Comparison of ENCODE assay signal across 9 mouse cellular contexts in the genomic region with DNA sequence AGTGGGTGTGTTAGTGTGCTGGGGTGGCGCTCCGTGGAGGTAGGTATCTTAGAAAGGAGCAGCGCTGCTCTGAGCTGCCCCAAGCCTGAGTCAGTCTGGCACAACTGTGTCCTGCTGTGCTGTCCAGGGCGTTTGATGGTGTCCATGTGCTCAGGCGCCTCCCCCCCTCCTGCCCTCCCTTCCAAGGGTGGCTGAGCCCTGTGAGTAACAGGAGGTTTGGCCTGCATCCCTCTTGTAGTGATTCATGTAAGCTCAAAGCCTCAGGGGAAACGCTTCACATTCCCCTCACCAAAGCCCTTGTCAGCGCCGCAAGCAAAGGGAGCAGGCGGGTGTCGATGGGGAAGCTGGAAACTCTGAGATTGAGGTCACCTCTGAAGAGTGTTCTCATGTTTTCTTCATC. TPM values are rescaled to one million over a fixed set of nuclear protein-coding genes. Genes with fewer than 3 reads are reported as not detected.
DNase-seq lines count a peak whose midpoint lies in the region; ATAC-seq and TF ChIP-seq lines count a peak whose summit lies in the region.
"Had no signal": no experiment of that assay in that cellular context is flagged by ENCODE, and none has a peak within 500 bp of the region (broad histone marks: within the 10 kb centered on the region; RNA-seq: fewer than 3 reads in every experiment).

No protein-coding gene starts in this region.

- H3K79me2 ChIP-seq in heart, adult 2 months (replicated peaks; ENCODE audit: control insufficient read depth, insufficient read depth, low read length): no peaks in the 10 kb centered on the region

- no peak overlapping the region for H3K9ac ChIP-seq in intestine, embryonic 14.5 days (ENCODE audit: low read length)
- no peak overlapping the region for H3K9ac ChIP-seq in intestine, postnatal 0 days (ENCODE audit: low read depth, low read length)
- no peak overlapping the region for H3K9ac ChIP-seq in heart, adult 2 months (ENCODE audit: low read depth, low read length)
- H3K9ac ChIP-seq in limb, embryonic 13.5 days: peak overlapping the region; percentile 50; the same call in 1 of the 2 replicates

- TF ChIP-seq EP300 in heart, adult 2 months (IDR thresholded peaks at IDR 0.05; ENCODE audit: insufficient read depth, low read depth, low read length): 0 out of 2 replicates have a peak, but pooled peaks have one; percentile 58

- TF ChIP-seq POLR2A in heart, adult 2 months (IDR thresholded peaks at IDR 0.05; ENCODE audit: insufficient read depth, low read depth, low read length): 0 out of 2 replicates have a peak, but pooled peaks have one; percentile 9

- H3K4me2 ChIP-seq in intestine, embryonic 14.5 days (ENCODE audit: low read length): no peak overlapping the region
- no peak overlapping the region for H3K4me2 ChIP-seq in intestine, postnatal 0 days (replicated peaks; ENCODE audit: low read depth)
- no peak overlapping the region for H3K4me2 ChIP-seq in limb, embryonic 13.5 days (replicated peaks)

- no peaks in the 10 kb centered on the region for H3K27me3 ChIP-seq in intestine, embryonic 14.5 days (replicated peaks; ENCODE audit: control insufficient read depth, insufficient read depth, low read length)
- H3K27me3 ChIP-seq in intestine, postnatal 0 days (replicated peaks; ENCODE audit: control insufficient read depth, insufficient read depth, low read length): no peaks in the 10 kb centered on the region
- H3K27me3 ChIP-seq in heart, adult 2 months (ENCODE audit: control insufficient read depth, insufficient read depth, low read length): no peaks in the 10 kb centered on the region
- no peaks in the 10 kb centered on the region for H3K27me3 ChIP-seq in limb, embryonic 13.5 days

- peaks cover 31% of the 10 kb centered on the region for H3K36me3 ChIP-seq in intestine, embryonic 14.5 days (ENCODE audit: control insufficient read depth, insufficient read depth, low read length)
- peaks cover 70% of the 10 kb centered on the region for H3K36me3 ChIP-seq in intestine, postnatal 0 days (ENCODE audit: control insufficient read depth, insufficient read depth)
- H3K36me3 ChIP-seq in heart, adult 2 months (ENCODE audit: control insufficient read depth, insufficient read depth, low read length): no peaks in the 10 kb centered on the region
- peaks cover 77% of the 10 kb centered on the region for H3K36me3 ChIP-seq in limb, embryonic 13.5 days

- 50% methylated on average over 10 of the region's 10 CpGs for WGBS in intestine, embryonic 14.5 days
- 63% methylated on average over 10 of the region's 10 CpGs for WGBS in intestine, postnatal 0 days
- WGBS in heart, adult 2 months: 36% methylated on average over 10 of the region's 10 CpGs
- WGBS in limb, embryonic 13.5 days: 38% methylated on average over 10 of the region's 10 CpGs

- H3K4me3 ChIP-seq in intestine, embryonic 14.5 days (ENCODE audit: low read depth, low read length): no peak overlapping the region
- H3K4me3 ChIP-seq in intestine, postnatal 0 days (ENCODE audit: low read depth, low read length): no peak overlapping the region
- no peak overlapping the region for H3K4me3 ChIP-seq in heart, adult 2 months
- no peak overlapping the region for H3K4me3 ChIP-seq in limb, embryonic 13.5 days

- no peak for ATAC-seq in intestine, embryonic 14.5 days (replicated peaks; ENCODE audit: low FRiP score, low TSS enrichment, low read depth)
- no peak for ATAC-seq in intestine, postnatal 0 days
- no peak for ATAC-seq in limb, embryonic 13.5 days (ENCODE audit: low FRiP score, low read depth)

- no peak for DNase-seq in intestine, embryonic 14.5 days (ENCODE audit: low spot score)
- DNase-seq in adrenal gland, adult 18-20 months (ENCODE audit: low spot score in 2 of 2): peak; percentile 47 to 56
- peak; percentile 52 to 79 for DNase-seq in heart, adult 2 months
- DNase-seq in layer of hippocampus, postnatal 25 days (ENCODE audit: extremely low spot score in 1 of 2, low spot score in 1 of 2): no peak
- no peak for DNase-seq in testis, postnatal 14 days (ENCODE audit: low spot score)
- DNase-seq in frontal cortex, postnatal 10 days (ENCODE audit: low spot score in 2 of 2): no peak
- DNase-seq: cerebellum, adult 18-20 months had no signal

- no peak for TF ChIP-seq CTCF in intestine, postnatal 0 days (IDR thresholded peaks at IDR 0.05; ENCODE audit: low read depth)
- 0 out of 2 replicates have a peak, but pooled peaks have one; percentile 6 for TF ChIP-seq CTCF in heart, adult 2 months (IDR thresholded peaks at IDR 0.05)

- peak overlapping the region; percentile 47; the same call in 1 of the 2 replicates for H3K27ac ChIP-seq in intestine, embryonic 14.5 days (ENCODE audit: low read depth)
- H3K27ac ChIP-seq in intestine, postnatal 0 days (ENCODE audit: low read depth, low read length): no peak overlapping the region
- H3K27ac ChIP-seq in heart, adult 2 months: peak overlapping the region; percentile 48
- no peak overlapping the region for H3K27ac ChIP-seq in limb, embryonic 13.5 days

- peaks cover 9% of the 10 kb centered on the region for H3K4me1 ChIP-seq in intestine, embryonic 14.5 days (replicated peaks; ENCODE audit: control insufficient read depth, insufficient read depth, low read length)
- no peaks in the 10 kb centered on the region for H3K4me1 ChIP-seq in intestine, postnatal 0 days (replicated peaks; ENCODE audit: control insufficient read depth, insufficient read depth, low read length)
- peaks cover under 1% of the 10 kb centered on the region for H3K4me1 ChIP-seq in heart, adult 2 months (ENCODE audit: control insufficient read depth, insufficient read depth, low read length)
- peaks cover 28% of the 10 kb centered on the region for H3K4me1 ChIP-seq in limb, embryonic 13.5 days

- intact Hi-C loops in heart, adult 2 months (cut with DNase I): no loop called here

- no peaks in the 10 kb centered on the region for H3K9me3 ChIP-seq in intestine, embryonic 14.5 days (ENCODE audit: control insufficient read depth, low read length)
- H3K9me3 ChIP-seq in intestine, postnatal 0 days (ENCODE audit: control insufficient read depth): no peaks in the 10 kb centered on the region
- H3K9me3 ChIP-seq in limb, embryonic 13.5 days: no peaks in the 10 kb centered on the region

RNA-seq across cellular contexts. Expression of gene Cenpx, which starts 15.8 kb away (rescaled TPM):
- 178 TPM in 2 replicates for polyA plus RNA-seq in intestine, embryonic 14.5 days (2014; fragmentation: Nextera tagmentation; extraction: Ambion mirVana)
- 127 and 131 TPM in 2 replicates for polyA plus RNA-seq in intestine, postnatal 0 days (2015; fragmentation: Nextera tagmentation; extraction: Ambion mirVana)
- 10 to 100 TPM; 46.3 to 52.8 TPM for total RNA-seq in adrenal gland, adult 18-20 months (2021)
- total RNA-seq in heart, adult 2 months (2021): 10 to 100 TPM; 26.4 to 34.2 TPM
- polyA plus RNA-seq in heart, adult 2 months (2012; rRNA removed): 51.4 and 53.0 TPM in 2 replicates
- 139 and 145 TPM in 2 replicates for polyA plus RNA-seq in limb, embryonic 13.5 days (2015; fragmentation: Nextera tagmentation; extraction: Ambion mirVana)
- 10 to 100 TPM; 20.1 to 21.9 TPM for total RNA-seq in layer of hippocampus, postnatal 25 days (2021)

RNA-seq across cellular contexts. Expression of gene Lrrc45, which starts 16.0 kb away (rescaled TPM):
- polyA plus RNA-seq in intestine, embryonic 14.5 days (2014; fragmentation: Nextera tagmentation; extraction: Ambion mirVana): 42.8 and 44.9 TPM in 2 replicates
- 13.5 and 14.5 TPM in 2 replicates for polyA plus RNA-seq in intestine, postnatal 0 days (2015; fragmentation: Nextera tagmentation; extraction: Ambion mirVana)
- total RNA-seq in adrenal gland, adult 18-20 months (2021): 10 to 100 TPM; 24.6 to 30.3 TPM
- total RNA-seq in heart, adult 2 months (2021): 1 to 10 TPM; 4.2 to 4.5 TPM
- polyA plus RNA-seq in heart, adult 2 months (2012; rRNA removed): 12.5 and 12.7 TPM in 2 replicates
- 66.2 and 75.4 TPM in 2 replicates for polyA plus RNA-seq in limb, embryonic 13.5 days (2015; fragmentation: Nextera tagmentation; extraction: Ambion mirVana)
- 10 to 100 TPM; 47.0 to 65.2 TPM for total RNA-seq in layer of hippocampus, postnatal 25 days (2021)

RNA-seq across cellular contexts. Expression of gene Rac3, which starts 23.5 kb away (rescaled TPM):
- polyA plus RNA-seq in intestine, embryonic 14.5 days (2014; fragmentation: Nextera tagmentation; extraction: Ambion mirVana): 9.4 and 10.2 TPM in 2 replicates
- 9.0 TPM in 2 replicates for polyA plus RNA-seq in intestine, postnatal 0 days (2015; fragmentation: Nextera tagmentation; extraction: Ambion mirVana)
- 10 to 100 TPM in 1 of 2 experiments, 1 to 10 TPM in 1; 6.6 to 15.5 TPM for total RNA-seq in adrenal gland, adult 18-20 months (2021)
- total RNA-seq in heart, adult 2 months (2021): under 1 TPM; 0.70 to 0.99 TPM
- polyA plus RNA-seq in heart, adult 2 months (2012; rRNA removed): 3.3 and 4.6 TPM in 2 replicates
- polyA plus RNA-seq in limb, embryonic 13.5 days (2015; fragmentation: Nextera tagmentation; extraction: Ambion mirVana): 66.2 and 70.5 TPM in 2 replicates
- 10 to 100 TPM; 33.7 to 46.8 TPM for total RNA-seq in layer of hippocampus, postnatal 25 days (2021)

RNA-seq across cellular contexts. Expression of gene Aspscr1, which starts 25.0 kb away (rescaled TPM):
- polyA plus RNA-seq in intestine, embryonic 14.5 days (2014; fragmentation: Nextera tagmentation; extraction: Ambion mirVana): 93.2 and 104 TPM in 2 replicates
- 105 and 106 TPM in 2 replicates for polyA plus RNA-seq in intestine, postnatal 0 days (2015; fragmentation: Nextera tagmentation; extraction: Ambion mirVana)
- total RNA-seq in adrenal gland, adult 18-20 months (2021): 10 to 100 TPM; 62.6 to 77.7 TPM
- 10 to 100 TPM; 35.2 to 38.3 TPM for total RNA-seq in heart, adult 2 months (2021)
- polyA plus RNA-seq in heart, adult 2 months (2012; rRNA removed): 38.4 and 38.6 TPM in 2 replicates
- 128 and 129 TPM in 2 replicates for polyA plus RNA-seq in limb, embryonic 13.5 days (2015; fragmentation: Nextera tagmentation; extraction: Ambion mirVana)
- total RNA-seq in layer of hippocampus, postnatal 25 days (2021): 10 to 100 TPM; 50.0 to 55.7 TPM

RNA-seq across cellular contexts. Expression of gene Dcxr, which starts 29.3 kb away (rescaled TPM):
- polyA plus RNA-seq in intestine, embryonic 14.5 days (2014; fragmentation: Nextera tagmentation; extraction: Ambion mirVana): 25.3 and 25.8 TPM in 2 replicates
- polyA plus RNA-seq in intestine, postnatal 0 days (2015; fragmentation: Nextera tagmentation; extraction: Ambion mirVana): 81.1 and 88.6 TPM in 2 replicates
- 100 to 1,000 TPM in 1 of 2 experiments, 10 to 100 TPM in 1; 27.6 to 104 TPM for total RNA-seq in adrenal gland, adult 18-20 months (2021)
- total RNA-seq in heart, adult 2 months (2021): 10 to 100 TPM; 12.1 to 12.9 TPM
- polyA plus RNA-seq in heart, adult 2 months (2012; rRNA removed): 32.0 and 35.5 TPM in 2 replicates
- 15.6 and 16.2 TPM in 2 replicates for polyA plus RNA-seq in limb, embryonic 13.5 days (2015; fragmentation: Nextera tagmentation; extraction: Ambion mirVana)
- total RNA-seq in layer of hippocampus, postnatal 25 days (2021): 10 to 100 TPM; 12.4 to 12.9 TPM

Comparison
In these comparisons a context has a peak if more than half of its experiments do, and no peak if none do; other contexts are left out.
1. H3K27ac ChIP-seq: peak in intestine, embryonic 14.5 days (single experiment) and heart, adult 2 months (single experiment); none in intestine, postnatal 0 days (single experiment) and limb, embryonic 13.5 days (single experiment).
2. DNase-seq: peak in adrenal gland, adult 18-20 months (2 of 2) and heart, adult 2 months (2 of 2); none in intestine, embryonic 14.5 days (single experiment), layer of hippocampus, postnatal 25 days (0 of 2), testis, postnatal 14 days (single experiment) and frontal cortex, postnatal 10 days (0 of 2).